Mouse (Mus musculus) kidney, adult 2 months (tissue): ENCODE results near the gene Supt16.

Experiments used
- CTCF ChIP-seq: fragments of 200-500 bp; conservative IDR thresholded peaks from 2 replicates; pipeline ENCODE4 v1.5.1; 2011; ENCODE audit warnings: low read depth, mild to moderate bottlenecking, control low read depth, low read length, moderate library complexity, mixed read lengths; ENCODE audit not compliant: insufficient read depth, insufficient read length
- POLR2A ChIP-seq: fragments of 200-500 bp; IDR thresholded peaks from one replicate; pipeline ENCODE4 v1.6.1; 2011; ENCODE audit warnings: low read depth, low read length, control low read depth

DNA sequence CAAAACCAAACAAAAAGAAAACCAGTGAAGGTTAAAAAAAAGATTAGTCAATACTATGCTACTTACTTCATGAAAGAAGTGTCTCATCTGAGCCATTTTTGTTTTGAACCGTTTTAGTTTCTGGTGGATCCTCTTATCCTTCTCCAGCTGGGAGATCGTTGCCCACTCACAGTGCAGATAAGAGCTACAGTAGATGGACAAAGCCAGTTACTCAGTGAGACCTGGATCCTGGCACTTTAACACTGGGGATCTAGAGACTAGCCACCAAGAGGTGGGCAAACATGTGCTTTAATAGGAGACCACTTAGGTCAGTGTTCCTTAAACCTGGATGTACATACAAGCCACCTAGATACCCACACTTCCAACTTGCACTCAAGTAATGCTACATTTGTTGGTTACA lies 28.8 kb upstream of the Supt16 start:
- TF ChIP-seq CTCF (no peak), POLR2A (no peak)
